Comparison of ENCODE assay signal across 10 mouse cellular contexts in the genomic region with DNA sequence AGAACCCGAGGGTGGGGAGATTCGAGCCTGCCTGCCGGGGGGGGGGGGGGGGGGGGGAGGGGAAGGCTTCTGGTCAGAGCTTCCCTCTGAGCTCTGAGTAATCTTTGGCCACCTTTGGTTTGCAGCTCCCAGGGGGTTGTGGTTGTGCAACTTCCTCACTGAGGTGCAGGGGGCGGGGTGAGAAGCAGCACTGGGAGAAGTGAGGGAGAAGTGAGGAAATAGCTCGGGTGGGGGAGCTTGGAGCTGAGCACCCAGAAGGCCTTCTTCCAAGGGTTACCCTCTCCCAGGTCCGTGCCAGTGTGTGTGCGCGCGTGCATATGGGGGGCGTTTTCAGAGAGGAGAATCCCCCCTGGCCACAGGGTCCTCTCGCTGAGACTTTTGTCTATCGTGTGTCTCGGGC. TPM values are rescaled to one million over a fixed set of nuclear protein-coding genes. Genes with fewer than 3 reads are reported as not detected.
DNase-seq lines count a peak whose midpoint lies in the region; ATAC-seq and TF ChIP-seq lines count a peak whose summit lies in the region.
"Had no signal": no experiment of that assay in that cellular context is flagged by ENCODE, and none has a peak within 500 bp of the region (broad histone marks: within the 10 kb centered on the region; RNA-seq: fewer than 3 reads in every experiment).

No protein-coding gene starts in this region.

- TF ChIP-seq CTCF in lung, adult 2 months (IDR thresholded peaks at IDR 0.05; ENCODE audit: insufficient read depth, low read length) = no peak

- peak; percentile 83 to 85 for DNase-seq in lung, adult 18-20 months
- no peak for DNase-seq in lung, adult 2 months
- peak; percentile 75 to 77 for DNase-seq in gastrocnemius, adult 8-10 months (ENCODE audit: low spot score in 2 of 2)
- DNase-seq in spleen, postnatal 36 days (ENCODE audit: low spot score in 2 of 2) = peak; percentile 88 to 91
- DNase-seq in testis, postnatal 14 days (ENCODE audit: low spot score) = no peak
- no peak for DNase-seq in cerebellum, postnatal 36 days
- no peak for DNase-seq in frontal cortex, postnatal 14 days (ENCODE audit: low spot score in 2 of 2)

- H3K4me1 ChIP-seq in lung, adult 2 months (ENCODE audit: control insufficient read depth, insufficient read depth, low read length) = peaks cover 5% of the 10 kb centered on the region
- peaks cover 59% of the 10 kb centered on the region for H3K4me1 ChIP-seq in liver, embryonic 15.5 days (replicated peaks)
- H3K4me1 ChIP-seq: midbrain, embryonic 12.5 days had no signal

- peaks cover 8% of the 10 kb centered on the region for H3K36me3 ChIP-seq in liver, embryonic 15.5 days (replicated peaks)
- H3K36me3 ChIP-seq: heart, embryonic 15.5 days; midbrain, embryonic 12.5 days had no signal

- no peak for TF ChIP-seq POLR2A in lung, adult 2 months (IDR thresholded peaks at IDR 0.05; ENCODE audit: borderline replicate concordance, extremely low read depth, low read depth, low read length)

- H3K27ac ChIP-seq in liver, embryonic 15.5 days (replicated peaks) = peak overlapping the region; percentile 69
- H3K27ac ChIP-seq: heart, embryonic 15.5 days; midbrain, embryonic 12.5 days had no signal

- no peaks in the 10 kb centered on the region for H3K9me3 ChIP-seq in liver, embryonic 15.5 days (replicated peaks)
- H3K9me3 ChIP-seq: heart, embryonic 15.5 days; midbrain, embryonic 12.5 days had no signal

- H3K9ac ChIP-seq in liver, embryonic 15.5 days = no peak overlapping the region
- H3K9ac ChIP-seq: heart, embryonic 15.5 days; midbrain, embryonic 12.5 days had no signal

- no peak overlapping the region for H3K4me3 ChIP-seq in lung, adult 2 months (replicated peaks; ENCODE audit: extremely low read depth, low read depth, low read length)
- 0 out of 2 replicates have a peak overlapping the region, but pooled peaks have one; percentile 0 for H3K4me3 ChIP-seq in liver, embryonic 15.5 days (replicated peaks)
- H3K4me3 ChIP-seq: heart, embryonic 15.5 days; midbrain, embryonic 12.5 days had no signal

- peak overlapping the region; percentile 29 for H3K4me2 ChIP-seq in liver, embryonic 15.5 days
- H3K4me2 ChIP-seq: heart, embryonic 15.5 days; midbrain, embryonic 12.5 days had no signal

- H3K27me3 ChIP-seq in liver, embryonic 15.5 days = no peaks in the 10 kb centered on the region
- H3K27me3 ChIP-seq: heart, embryonic 15.5 days had no signal

- ATAC-seq in liver, embryonic 15.5 days (ENCODE audit: insufficient read depth) = peak; percentile 50

- 52% methylated on average over 12 of the region's 13 CpGs for WGBS in lung, adult 2 months
- WGBS in liver, embryonic 15.5 days (ENCODE audit: insufficient replicate concordance) = 25% methylated on average over 12 of the region's 13 CpGs

RNA-seq across cellular contexts. Expression of gene Tfeb, which starts 17.4 kb away (rescaled TPM):
- 43.4 and 51.1 TPM in 2 replicates for polyA plus RNA-seq in lung, adult 2 months (2012; rRNA removed)
- total RNA-seq in gastrocnemius, adult 8-10 months (2022) = 100 to 1,000 TPM; 102 to 107 (median 103) TPM
- 4.6 and 5.3 TPM in 2 replicates for polyA plus RNA-seq in liver, embryonic 15.5 days (2015; fragmentation: Nextera tagmentation; extraction: Ambion mirVana)

RNA-seq across cellular contexts. Expression of gene Pgc, which starts 27.6 kb away (rescaled TPM):
- 1.9 and 2.0 TPM in 2 replicates for polyA plus RNA-seq in lung, adult 2 months (2012; rRNA removed)
- total RNA-seq in gastrocnemius, adult 8-10 months (2022) = not detected
- not detected in 2 replicates for polyA plus RNA-seq in liver, embryonic 15.5 days (2015; fragmentation: Nextera tagmentation; extraction: Ambion mirVana)
- polyA plus RNA-seq: midbrain, embryonic 12.5 days had no signal

RNA-seq across cellular contexts. Expression of gene Prickle4, which starts 59.7 kb away (rescaled TPM):
- polyA plus RNA-seq in lung, adult 2 months (2012; rRNA removed) = 3.3 and 3.9 TPM in 2 replicates
- total RNA-seq in gastrocnemius, adult 8-10 months (2022) = 1 to 10 TPM in 3 of 4 experiments, under 1 TPM in 1; 0.56 to 3.3 (median 2.3) TPM
- not detected in 2 replicates for polyA plus RNA-seq in liver, embryonic 15.5 days (2015; fragmentation: Nextera tagmentation; extraction: Ambion mirVana)

RNA-seq across cellular contexts. Expression of gene Gm21981, which starts 60.0 kb away (rescaled TPM):
- polyA plus RNA-seq in lung, adult 2 months (2012; rRNA removed) = 0.72 and 0.87 TPM in 2 replicates
- under 1 TPM in 2 of 4 experiments, not detected in 2; 0.17 to 0.39 TPM for total RNA-seq in gastrocnemius, adult 8-10 months (2022)
- polyA plus RNA-seq in liver, embryonic 15.5 days (2015; fragmentation: Nextera tagmentation; extraction: Ambion mirVana) = 0.07 TPM in 1 of 2 replicates, not detected in the other

Comparison
In these comparisons a context has a peak if more than half of its experiments do, and no peak if none do; other contexts are left out.
1. DNase-seq: peak in lung, adult 18-20 months (2 of 2), gastrocnemius, adult 8-10 months (2 of 2) and spleen, postnatal 36 days (2 of 2); none in lung, adult 2 months (single experiment), testis, postnatal 14 days (single experiment), cerebellum, postnatal 36 days (0 of 2) and frontal cortex, postnatal 14 days (0 of 2).